Mouse (Mus musculus) B cell, adult 67 days (primary cell): ENCODE results near the gene Olfr1323. TPM values are rescaled to one million over a fixed set of nuclear protein-coding genes. Genes with fewer than 3 reads are reported as not detected.

Experiments used
- total RNA-seq, 2 experiments: library from RNA; stranded (reverse); gene quantifications; 4 replicates each; pipeline ENCODE4 v1.2.4; 2023

Gene Olfr1323
- total RNA-seq: not detected

DNA sequence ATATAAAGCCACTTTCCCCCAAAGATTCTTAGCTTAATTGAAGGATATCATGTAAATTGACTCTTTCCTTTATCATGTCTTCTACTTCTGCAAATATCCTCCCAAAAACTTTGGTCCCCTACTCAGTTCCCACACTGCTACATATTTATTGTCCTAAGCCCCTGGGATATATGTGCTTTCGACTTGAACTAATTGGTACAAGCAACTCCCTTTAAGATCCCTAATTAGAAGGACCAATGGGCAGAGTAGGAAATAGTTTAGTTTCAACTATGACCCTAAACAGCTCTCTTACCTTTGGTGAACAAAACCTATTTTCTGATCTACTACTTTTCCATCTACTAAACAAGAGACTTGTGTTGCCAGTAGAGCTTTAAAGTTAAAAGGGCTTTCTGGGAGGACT is at the start of gene Olfr1323:
Gene Olfr1323 (minus strand): TSS at position 101 of the 400 bp plus-strand sequence.

Other genes with a start within 250 kb of the Olfr1323 start
- gene Igsf1, start 221.6 kb downstream of the Olfr1323 start, total RNA-seq: not detected
- gene Olfr1322, start 127.9 kb downstream of the Olfr1323 start, total RNA-seq: not detected